Mouse (Mus musculus): Measurements from ENCODE around the gene Cav3. TPM values are rescaled to one million over a fixed set of nuclear protein-coding genes. Genes with fewer than 3 reads are reported as not detected.

Cav3 gene
- total and polyA plus RNA-seq, 3 experiments = not detected

- ATAC-seq (ENCODE audit: extremely low read depth, insufficient number of reproducible peaks, low FRiP score, poor library complexity, severe bottlenecking) (no peak), DNase-seq (ENCODE audit: low spot score) (no peak)
- no peaks in the 10 kb centered on the region for H3K36me3 ChIP-seq (replicated peaks)
- peaks cover 81% of the 10 kb centered on the region for H3K9me3 ChIP-seq (replicated peaks)
- H3K4me1 ChIP-seq (ENCODE audit: insufficient read depth, low read depth, low read length) = no peaks in the 10 kb centered on the region
- TF ChIP-seq GATA2 (IDR thresholded peaks at IDR 0.05; ENCODE audit: borderline replicate concordance, low read depth, low read length) = no peak
- no peak for TF ChIP-seq POLR2AphosphoS5 (IDR thresholded peaks at IDR 0.05; ENCODE audit: insufficient replicate concordance, low read depth, low read length)
- no peak for TF ChIP-seq CTCF (IDR thresholded peaks at IDR 0.05; ENCODE audit: low read depth, low read length)
- no peak for TF ChIP-seq TAL1 (conservative IDR thresholded peaks at IDR 0.05; ENCODE audit: low read depth, low read length)
- no peak for TF ChIP-seq GATA1 (IDR thresholded peaks at IDR 0.05; ENCODE audit: borderline replicate concordance, low read length)
- no peaks in the 10 kb centered on the region; the same call in 1 of the 2 replicates for H3K27me3 ChIP-seq (ENCODE audit: insufficient read depth, low read length)
- H3K4me3 ChIP-seq (ENCODE audit: low read depth, low read length) = no peak overlapping the region
Observed at GRCm38 (mm10) chr6:112461459-112461858, 2.2 kb downstream of the Cav3 start.

DNA sequence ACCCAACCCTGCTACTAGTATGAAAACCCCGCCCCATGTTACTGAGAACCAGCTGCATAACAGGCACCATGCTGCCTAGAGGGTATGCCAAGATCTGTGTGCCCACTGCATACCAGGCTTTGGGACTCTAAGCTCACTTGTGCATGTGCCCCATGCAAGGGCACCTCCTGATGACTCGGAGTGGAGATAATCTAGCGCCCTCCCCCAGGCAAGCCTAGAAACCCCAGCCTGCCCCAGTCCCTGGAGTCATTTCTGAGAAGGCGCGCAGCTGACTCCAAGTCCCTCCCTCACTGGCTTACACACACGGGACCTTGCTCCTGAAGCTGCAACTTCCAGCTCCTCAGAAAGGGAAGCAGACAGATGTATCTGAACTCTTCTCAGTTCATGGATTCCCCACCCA lies 4.0 kb downstream of the Cav3 start:
- TF ChIP-seq CTCF (IDR thresholded peaks at IDR 0.05; ENCODE audit: low read depth, low read length) = no peak
- TF ChIP-seq GATA2 (IDR thresholded peaks at IDR 0.05; ENCODE audit: borderline replicate concordance, low read depth, low read length) = no peak
- no peak for TF ChIP-seq POLR2AphosphoS5 (IDR thresholded peaks at IDR 0.05; ENCODE audit: insufficient replicate concordance, low read depth, low read length)
- TF ChIP-seq GATA1 (IDR thresholded peaks at IDR 0.05; ENCODE audit: borderline replicate concordance, low read length) = no peak
- peaks cover 76% of the 10 kb centered on the region for H3K9me3 ChIP-seq (replicated peaks)
- H3K4me1 ChIP-seq (ENCODE audit: insufficient read depth, low read depth, low read length) = no peaks in the 10 kb centered on the region
- ATAC-seq (ENCODE audit: extremely low read depth, insufficient number of reproducible peaks, low FRiP score, poor library complexity, severe bottlenecking) (no peak), DNase-seq (ENCODE audit: low spot score) (no peak)
- no peaks in the 10 kb centered on the region for H3K36me3 ChIP-seq (replicated peaks)
- no peak overlapping the region for H3K4me3 ChIP-seq (ENCODE audit: low read depth, low read length)
- no peaks in the 10 kb centered on the region; the same call in 1 of the 2 replicates for H3K27me3 ChIP-seq (ENCODE audit: insufficient read depth, low read length)

DNA sequence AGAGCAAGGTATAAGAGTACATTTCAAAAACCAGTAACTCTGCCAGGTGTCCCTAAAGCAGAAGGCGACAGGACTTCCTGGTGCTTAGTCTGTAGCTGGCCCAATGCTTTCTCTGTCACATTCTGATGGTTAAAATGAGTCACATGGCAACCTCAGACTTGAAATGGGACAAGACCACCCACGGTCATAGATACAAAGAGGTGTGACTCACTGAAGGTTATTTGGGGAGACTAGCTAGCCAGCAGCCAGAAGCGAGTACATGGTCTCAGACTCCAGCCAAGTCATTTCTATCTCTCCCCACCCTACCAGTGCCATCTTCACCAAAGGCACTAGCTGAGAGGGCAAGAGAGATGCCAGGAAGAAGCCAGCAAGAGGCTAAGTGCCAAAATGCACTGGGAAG lies 6.1 kb downstream of the Cav3 start:
- TF ChIP-seq POLR2AphosphoS5 (IDR thresholded peaks at IDR 0.05; ENCODE audit: insufficient replicate concordance, low read depth, low read length) (no peak), GATA1 (IDR thresholded peaks at IDR 0.05; ENCODE audit: borderline replicate concordance, low read length) (no peak), GATA2 (IDR thresholded peaks at IDR 0.05; ENCODE audit: borderline replicate concordance, low read depth, low read length) (no peak), CTCF (IDR thresholded peaks at IDR 0.05; ENCODE audit: low read depth, low read length) (no peak), TAL1 (conservative IDR thresholded peaks at IDR 0.05; ENCODE audit: low read depth, low read length) (no peak)

GRCm38 (mm10) chr6:112466001-112466400 lies 6.7 kb downstream of the Cav3 start:
- no peak overlapping the region for H3K4me3 ChIP-seq (ENCODE audit: low read depth, low read length)
- no peaks in the 10 kb centered on the region for H3K4me1 ChIP-seq (ENCODE audit: insufficient read depth, low read depth, low read length)
- DNase-seq (ENCODE audit: low spot score) (no peak), ATAC-seq (ENCODE audit: extremely low read depth, insufficient number of reproducible peaks, low FRiP score, poor library complexity, severe bottlenecking) (no peak)
- H3K36me3 ChIP-seq (replicated peaks) = no peaks in the 10 kb centered on the region
- peaks cover 59% of the 10 kb centered on the region for H3K9me3 ChIP-seq (replicated peaks)
- TF ChIP-seq POLR2AphosphoS5 (IDR thresholded peaks at IDR 0.05; ENCODE audit: insufficient replicate concordance, low read depth, low read length) (no peak), GATA2 (IDR thresholded peaks at IDR 0.05; ENCODE audit: borderline replicate concordance, low read depth, low read length) (no peak), TAL1 (conservative IDR thresholded peaks at IDR 0.05; ENCODE audit: low read depth, low read length) (no peak), GATA1 (IDR thresholded peaks at IDR 0.05; ENCODE audit: borderline replicate concordance, low read length) (no peak), CTCF (IDR thresholded peaks at IDR 0.05; ENCODE audit: low read depth, low read length) (no peak)
- H3K27me3 ChIP-seq (ENCODE audit: insufficient read depth, low read length) = no peaks in the 10 kb centered on the region

More for the DNA sequence above, 6.1 kb downstream of the Cav3 start:
- no peaks in the 10 kb centered on the region for H3K27me3 ChIP-seq (ENCODE audit: insufficient read depth, low read length)
- ATAC-seq (ENCODE audit: extremely low read depth, insufficient number of reproducible peaks, low FRiP score, poor library complexity, severe bottlenecking) (no peak), DNase-seq (ENCODE audit: low spot score) (no peak)
- H3K9me3 ChIP-seq (replicated peaks) = peaks cover 60% of the 10 kb centered on the region
- H3K4me1 ChIP-seq (ENCODE audit: insufficient read depth, low read depth, low read length) = no peaks in the 10 kb centered on the region
- no peak overlapping the region for H3K4me3 ChIP-seq (ENCODE audit: low read depth, low read length)
- H3K36me3 ChIP-seq (replicated peaks) = no peaks in the 10 kb centered on the region

- TF ChIP-seq CTCF (IDR thresholded peaks at IDR 0.05; ENCODE audit: low read depth, low read length) (no peak), TAL1 (conservative IDR thresholded peaks at IDR 0.05; ENCODE audit: low read depth, low read length) (no peak), POLR2AphosphoS5 (IDR thresholded peaks at IDR 0.05; ENCODE audit: insufficient replicate concordance, low read depth, low read length) (no peak), GATA2 (IDR thresholded peaks at IDR 0.05; ENCODE audit: borderline replicate concordance, low read depth, low read length) (no peak), GATA1 (IDR thresholded peaks at IDR 0.05; ENCODE audit: borderline replicate concordance, low read length) (no peak)
- ATAC-seq (ENCODE audit: extremely low read depth, insufficient number of reproducible peaks, low FRiP score, poor library complexity, severe bottlenecking) (no peak), DNase-seq (ENCODE audit: low spot score) (no peak)
- H3K4me1 ChIP-seq (ENCODE audit: insufficient read depth, low read depth, low read length) = no peaks in the 10 kb centered on the region
- no peaks in the 10 kb centered on the region for H3K36me3 ChIP-seq (replicated peaks)
- 0 out of 2 replicates have a peak overlapping the region, but pooled peaks have one; percentile 20 for H3K4me3 ChIP-seq (ENCODE audit: low read depth, low read length)
- peaks cover 51% of the 10 kb centered on the region for H3K9me3 ChIP-seq (replicated peaks)
- no peaks in the 10 kb centered on the region for H3K27me3 ChIP-seq (ENCODE audit: insufficient read depth, low read length)
Observed at GRCm38 (mm10) chr6:112471644-112472043, 12.3 kb downstream of the Cav3 start.

DNA sequence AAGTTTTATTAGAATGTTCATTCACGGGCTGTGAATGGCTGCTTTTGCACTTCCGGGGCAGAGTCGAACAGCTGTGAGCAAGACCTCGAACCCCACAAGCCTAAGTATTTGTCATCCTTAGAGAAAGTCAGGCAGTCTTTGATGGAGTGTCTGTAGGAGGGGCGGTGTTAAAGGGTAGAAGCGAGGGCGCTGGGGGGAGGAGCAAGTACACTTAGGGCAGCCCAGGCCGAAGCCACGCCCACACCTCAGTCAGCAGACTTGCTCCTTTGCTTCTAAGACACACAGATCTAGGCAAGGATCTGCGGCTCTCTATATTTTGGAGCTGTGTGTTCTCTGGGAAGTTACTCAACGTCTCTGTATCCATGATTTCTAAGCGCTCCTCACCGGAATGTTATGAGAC lies 20.6 kb downstream of the Cav3 start:
- Histone ChIP-seq H3K4me1 (ENCODE audit: insufficient read depth, low read depth, low read length) (no peaks in the 10 kb centered on the region), H3K27me3 (ENCODE audit: insufficient read depth, low read length) (no peaks in the 10 kb centered on the region; the same call in 1 of the 2 replicates), H3K9me3 (replicated peaks) (peaks cover 68% of the 10 kb centered on the region), H3K4me3 (ENCODE audit: low read depth, low read length) (no peak overlapping the region), H3K36me3 (replicated peaks) (no peaks in the 10 kb centered on the region)
- TF ChIP-seq GATA1 (IDR thresholded peaks at IDR 0.05; ENCODE audit: borderline replicate concordance, low read length) (no peak), POLR2AphosphoS5 (IDR thresholded peaks at IDR 0.05; ENCODE audit: insufficient replicate concordance, low read depth, low read length) (no peak), GATA2 (IDR thresholded peaks at IDR 0.05; ENCODE audit: borderline replicate concordance, low read depth, low read length) (no peak), CTCF (IDR thresholded peaks at IDR 0.05; ENCODE audit: low read depth, low read length) (no peak), TAL1 (conservative IDR thresholded peaks at IDR 0.05; ENCODE audit: low read depth, low read length) (no peak)
- ATAC-seq (ENCODE audit: extremely low read depth, insufficient number of reproducible peaks, low FRiP score, poor library complexity, severe bottlenecking) = no peak
- DNase-seq (ENCODE audit: low spot score) = no peak

All from G1E (cell line).